Mouse (Mus musculus): ENCODE results near the gene Nr2e1. TPM values are rescaled to one million over a fixed set of nuclear protein-coding genes. Genes with fewer than 3 reads are reported as not detected.

Gene Nr2e1
- polyA plus RNA-seq, 1 experiment from 2014 or later: not detected

GRCm38 (mm10) chr10:42590261-42591184 lies 7.1 kb upstream of the Nr2e1 start:
- WGBS (ENCODE audit: insufficient replicate concordance): 4% methylated on average over 19 of the region's 19 CpGs
- Histone ChIP-seq H3K27me3 (ENCODE audit: insufficient read depth, low read length) (peaks cover 99% of the 10 kb centered on the region), H3K4me1 (ENCODE audit: insufficient read depth) (no peaks in the 10 kb centered on the region), H3K27ac (ENCODE audit: low read depth) (no peak overlapping the region), H3K4me2 (ENCODE audit: low read depth, low read length) (no peak overlapping the region), H3K4me3 (ENCODE audit: low read depth, low read length) (no peak overlapping the region), H3K9me3 (ENCODE audit: low read length) (no peaks in the 10 kb centered on the region), H3K36me3 (replicated peaks; ENCODE audit: insufficient read depth, low read length) (no peaks in the 10 kb centered on the region), H3K9ac (replicated peaks) (no peak overlapping the region)
- ATAC-seq: no peak
- no peak for DNase-seq
- TF ChIP-seq EP300 (IDR thresholded peaks at IDR 0.05; ENCODE audit: low read depth) (no peak), CTCF (IDR thresholded peaks at IDR 0.05; ENCODE audit: low read depth) (no peak)

DNA sequence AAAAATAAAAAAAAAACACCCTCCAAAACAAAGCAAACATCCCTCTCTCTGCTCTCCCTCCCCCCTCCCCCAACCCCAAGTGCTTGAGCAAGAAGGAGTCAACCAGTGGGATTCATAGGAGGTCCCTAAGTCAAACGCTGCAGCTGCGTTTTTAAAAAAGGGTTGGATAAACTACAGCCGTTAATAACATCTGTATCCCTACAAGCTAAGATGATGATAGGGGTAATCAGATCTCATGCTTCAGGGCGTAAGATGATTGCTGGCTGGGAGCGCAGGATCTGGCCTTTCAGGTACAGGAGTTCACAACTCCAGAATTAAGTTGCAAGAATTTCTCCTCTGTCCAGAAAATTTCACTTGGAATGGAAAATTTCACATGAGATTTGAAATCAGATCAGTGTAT lies 6.1 kb upstream of the Nr2e1 start:
- TF ChIP-seq CTCF (IDR thresholded peaks at IDR 0.05; ENCODE audit: low read depth) (no peak), EP300 (IDR thresholded peaks at IDR 0.05; ENCODE audit: low read depth) (no peak)
- peaks cover 99% of the 10 kb centered on the region for H3K27me3 ChIP-seq (ENCODE audit: insufficient read depth, low read length)

GRCm38 (mm10) chr10:42587961-42588750 lies 4.7 kb upstream of the Nr2e1 start:
- Histone ChIP-seq H3K36me3 (replicated peaks; ENCODE audit: insufficient read depth, low read length) (no peaks in the 10 kb centered on the region), H3K4me2 (ENCODE audit: low read depth, low read length) (no peak overlapping the region), H3K4me1 (ENCODE audit: insufficient read depth) (no peaks in the 10 kb centered on the region), H3K9me3 (ENCODE audit: low read length) (no peaks in the 10 kb centered on the region), H3K27me3 (ENCODE audit: insufficient read depth, low read length) (peaks cover 99% of the 10 kb centered on the region), H3K27ac (ENCODE audit: low read depth) (no peak overlapping the region), H3K9ac (replicated peaks) (no peak overlapping the region), H3K4me3 (ENCODE audit: low read depth, low read length) (no peak overlapping the region)
- 6% methylated on average over 8 of the region's 8 CpGs for WGBS (ENCODE audit: insufficient replicate concordance)
- no peak for DNase-seq
- ATAC-seq: no peak
- TF ChIP-seq EP300 (IDR thresholded peaks at IDR 0.05; ENCODE audit: low read depth) (no peak), CTCF (IDR thresholded peaks at IDR 0.05; ENCODE audit: low read depth) (no peak)

More for the DNA sequence above, 6.1 kb upstream of the Nr2e1 start:
- Histone ChIP-seq H3K9ac (replicated peaks) (no peak overlapping the region), H3K9me3 (ENCODE audit: low read length) (no peaks in the 10 kb centered on the region), H3K36me3 (replicated peaks; ENCODE audit: insufficient read depth, low read length) (no peaks in the 10 kb centered on the region), H3K4me2 (ENCODE audit: low read depth, low read length) (no peak overlapping the region), H3K4me1 (ENCODE audit: insufficient read depth) (no peaks in the 10 kb centered on the region), H3K4me3 (ENCODE audit: low read depth, low read length) (no peak overlapping the region), H3K27ac (ENCODE audit: low read depth) (no peak overlapping the region)
- ATAC-seq: no peak
- WGBS (ENCODE audit: insufficient replicate concordance): 9% methylated on average over 5 of the region's 5 CpGs
- no peak for DNase-seq

- H3K4me2 ChIP-seq (ENCODE audit: low read depth, low read length): no peak overlapping the region
- no peak overlapping the region for H3K9ac ChIP-seq (replicated peaks)
- H3K36me3 ChIP-seq (replicated peaks; ENCODE audit: insufficient read depth, low read length): no peaks in the 10 kb centered on the region
- no peak overlapping the region for H3K27ac ChIP-seq (ENCODE audit: low read depth)
- H3K4me1 ChIP-seq (ENCODE audit: insufficient read depth): peaks cover 3% of the 10 kb centered on the region; the same call in 1 of the 2 replicates
- TF ChIP-seq EP300 (IDR thresholded peaks at IDR 0.05; ENCODE audit: low read depth): no peak
- TF ChIP-seq CTCF (IDR thresholded peaks at IDR 0.05; ENCODE audit: low read depth): no peak
- 9% methylated on average over 22 of the region's 22 CpGs for WGBS (ENCODE audit: insufficient replicate concordance)
- peaks cover 99% of the 10 kb centered on the region for H3K27me3 ChIP-seq (ENCODE audit: insufficient read depth, low read length)
- ATAC-seq (no peak), DNase-seq (no peak)
- no peaks in the 10 kb centered on the region for H3K9me3 ChIP-seq (ENCODE audit: low read length)
- H3K4me3 ChIP-seq (ENCODE audit: low read depth, low read length): no peak overlapping the region
Observed at GRCm38 (mm10) chr10:42585596-42586305, 2.3 kb upstream of the Nr2e1 start.

- peaks cover 3% of the 10 kb centered on the region; the same call in 1 of the 2 replicates for H3K4me1 ChIP-seq (ENCODE audit: insufficient read depth)
- H3K9ac ChIP-seq (replicated peaks): no peak overlapping the region
- no peak overlapping the region for H3K4me2 ChIP-seq (ENCODE audit: low read depth, low read length)
- no peak overlapping the region for H3K4me3 ChIP-seq (ENCODE audit: low read depth, low read length)
- WGBS (ENCODE audit: insufficient replicate concordance): 3% methylated on average over 8 of the region's 8 CpGs
- H3K36me3 ChIP-seq (replicated peaks; ENCODE audit: insufficient read depth, low read length): no peaks in the 10 kb centered on the region
- H3K27me3 ChIP-seq (ENCODE audit: insufficient read depth, low read length): peaks cover 99% of the 10 kb centered on the region
- no peak for TF ChIP-seq EP300 (IDR thresholded peaks at IDR 0.05; ENCODE audit: low read depth)
- no peak for TF ChIP-seq CTCF (IDR thresholded peaks at IDR 0.05; ENCODE audit: low read depth)
- DNase-seq: no peak
- no peak overlapping the region for H3K27ac ChIP-seq (ENCODE audit: low read depth)
- no peak for ATAC-seq
- no peaks in the 10 kb centered on the region for H3K9me3 ChIP-seq (ENCODE audit: low read length)
Observed at GRCm38 (mm10) chr10:42585156-42585555, 1.7 kb upstream of the Nr2e1 start.

Measured in liver, postnatal 0 days (tissue).